Mouse (Mus musculus): ENCODE data around the gene Cd200r1. TPM values are rescaled to one million over a fixed set of nuclear protein-coding genes. Genes with fewer than 3 reads are reported as not detected.

The Cd200r1 gene
- polyA plus RNA-seq (2017; shearing (Covaris generic)), result 21.7 TPM

GRCm38 (mm10) chr16:44765555-44766319 is at the start of gene Cd200r1:
Gene Cd200r1, plus strand, starts transcription at chr16:44765736.

GRCm38 (mm10) chr16:44724083-44724787 is 41.3 kb upstream of the Cd200r1 start, which contains the start of gene Nepro:
Gene Nepro, plus strand, starts transcription at chr16:44724301.

DNA sequence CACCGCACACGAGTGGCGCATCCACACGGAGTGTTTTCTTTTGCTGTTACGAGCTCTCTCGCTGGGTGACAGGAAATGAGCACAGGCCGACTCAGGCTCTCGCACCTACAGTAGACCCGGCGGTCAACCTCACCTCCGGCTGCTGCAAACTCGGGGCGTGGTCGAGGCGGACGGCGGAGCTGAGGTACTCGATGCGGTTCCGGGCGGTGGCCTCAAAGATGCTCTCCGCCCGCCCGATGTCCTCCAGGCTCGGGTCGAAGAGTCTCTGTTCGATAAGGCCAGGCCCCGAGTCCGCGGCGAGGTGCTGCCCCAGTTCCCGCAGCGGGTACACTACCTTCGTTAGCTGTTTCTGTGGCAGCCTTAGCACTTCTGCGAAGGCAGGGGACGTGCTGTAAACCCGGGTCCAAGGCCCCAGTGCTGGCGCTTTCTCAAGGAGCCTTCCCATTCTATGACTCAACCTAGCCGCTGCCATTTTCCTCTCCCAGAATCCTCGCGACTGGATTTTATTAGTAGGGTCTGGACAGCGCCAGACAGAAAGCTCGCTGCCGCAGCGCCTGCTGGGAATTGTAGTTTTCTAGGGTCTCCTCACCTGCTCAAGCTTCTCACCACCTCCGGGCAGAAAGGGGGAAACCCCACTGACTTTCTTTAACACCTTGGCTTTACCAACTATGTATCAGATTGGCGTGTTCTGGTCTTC is 19.5 kb upstream of the Cd200r1 start, which contains the start of gene Gtpbp8:
Gtpbp8 (minus strand) TSS at position 498 of the 697 bp plus-strand sequence.

DNA sequence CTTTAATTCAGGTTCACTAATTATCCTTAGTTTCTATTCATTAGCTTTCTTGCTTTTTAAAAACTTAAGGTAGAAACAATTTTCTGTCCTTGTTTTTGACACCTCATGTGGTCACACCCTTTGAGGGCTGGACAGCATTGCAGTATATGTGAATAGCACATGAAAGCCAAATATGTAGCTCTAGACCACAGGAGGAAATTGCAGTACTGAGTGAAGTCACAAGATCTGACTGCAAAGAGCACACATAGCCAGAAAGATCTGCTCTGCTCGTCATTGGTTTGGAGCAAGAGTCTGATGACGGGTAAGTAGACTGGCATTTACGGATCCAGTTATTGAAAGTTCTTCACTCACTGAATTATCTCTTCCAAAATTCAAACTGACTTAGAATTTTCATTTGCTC is 46.0 kb downstream of the Cd200r1 start, which contains the start of gene Cd200r4:
Cd200r4 (plus strand) TSS at position 190 of the 400 bp plus-strand sequence.

Other genes starting within 250 kb of the Cd200r1 start
- gene Boc, start 206.8 kb upstream of the Cd200r1 start, polyA plus RNA-seq (2017; shearing (Covaris generic)), result 0.11 TPM
- 6.9 TPM for gene Nepro, start 41.4 kb upstream of the Cd200r1 start, polyA plus RNA-seq (2017; shearing (Covaris generic))
- 17.6 TPM for gene Gtpbp8, start 19.4 kb upstream of the Cd200r1 start, polyA plus RNA-seq (2017; shearing (Covaris generic))
- gene Cd200r4, start 46.0 kb downstream of the Cd200r1 start, polyA plus RNA-seq (2017; shearing (Covaris generic)), result 9.1 TPM
- not detected for gene Cd200r2, start 101.4 kb downstream of the Cd200r1 start, polyA plus RNA-seq (2017; shearing (Covaris generic))
- not detected for gene Cd200r3, start 177.9 kb downstream of the Cd200r1 start, polyA plus RNA-seq (2017; shearing (Covaris generic))

All from effector memory CD4-positive, alpha-beta T cell, adult 5 months (primary cell).